Mouse (Mus musculus): Measurements from ENCODE around the gene Chn2. TPM values are rescaled to one million over a fixed set of nuclear protein-coding genes. Genes with fewer than 3 reads are reported as not detected.

Gene Chn2
- total and polyA plus RNA-seq, 3 experiments, result not detected

GRCm38 (mm10) chr6:54158317-54158716 is 119.0 kb downstream of the Chn2 start (continued):
- TF ChIP-seq MYC (IDR thresholded peaks at IDR 0.05; ENCODE audit: low read depth, low read length) (no peak), CHD1 (IDR thresholded peaks at IDR 0.05; ENCODE audit: low read depth, low read length) (no peak), SIN3A (IDR thresholded peaks at IDR 0.05; ENCODE audit: low read length) (no peak), MAFK (IDR thresholded peaks at IDR 0.05; ENCODE audit: borderline replicate concordance, low read depth, low read length) (no peak), RCOR1 (IDR thresholded peaks at IDR 0.05; ENCODE audit: low read depth, low read length) (no peak), POLR2AphosphoS5 (IDR thresholded peaks at IDR 0.05; ENCODE audit: borderline replicate concordance, low read depth, low read length) (no peak)

GRCm38 (mm10) chr6:54160677-54161076 is 121.3 kb downstream of the Chn2 start:
- no peak for TF ChIP-seq TBP (IDR thresholded peaks at IDR 0.05; ENCODE audit: low read depth, low read length)
- no peak for TF ChIP-seq POLR2A (IDR thresholded peaks at IDR 0.05; ENCODE audit: control insufficient read depth in 1 of 2, insufficient read depth in 1 of 2, low read depth in 1 of 2, low read length in 2 of 2, poor library complexity in 1 of 2)
- TF ChIP-seq ZKSCAN1 (IDR thresholded peaks at IDR 0.05; ENCODE audit: low read depth, low read length), result no peak
- TF ChIP-seq NRF1 (IDR thresholded peaks at IDR 0.05; ENCODE audit: insufficient read depth, low read depth, low read length, poor library complexity, severe bottlenecking), result no peak
- TF ChIP-seq MXI1 (IDR thresholded peaks at IDR 0.05; ENCODE audit: low read depth, low read length), result no peak
- TF ChIP-seq CTCF (IDR thresholded peaks at IDR 0.05 in 2 of 3, conservative IDR thresholded peaks at IDR 0.05 in 1 of 3; ENCODE audit: control insufficient read depth in 1 of 3, insufficient read depth in 1 of 3, low read depth in 2 of 3, low read length in 3 of 3, poor library complexity in 1 of 3, severe bottlenecking in 1 of 3), result no peak
- TF ChIP-seq EP300 (IDR thresholded peaks at IDR 0.05; ENCODE audit: low read depth in 1 of 2, low read length in 2 of 2), result no peak
- H3K9ac ChIP-seq (ENCODE audit: control insufficient read depth, low read depth, low read length, poor library complexity, severe bottlenecking), result no peak overlapping the region
- no peaks in the 10 kb centered on the region for H3K27me3 ChIP-seq (ENCODE audit: control insufficient read depth in 1 of 2, insufficient read depth in 2 of 2, low read length in 2 of 2)
- no peak overlapping the region for H3K4me3 ChIP-seq (ENCODE audit: control insufficient read depth in 1 of 2, insufficient read depth in 1 of 2, low read depth in 2 of 2, low read length in 2 of 2)
- DNase-seq (ENCODE audit: low read depth, low spot score), result no peak
- no peak overlapping the region for H3K27ac ChIP-seq (ENCODE audit: control insufficient read depth, low read depth, low read length)
- H3K79me2 ChIP-seq (ENCODE audit: control insufficient read depth, insufficient read depth, low read length, poor library complexity), result no peaks in the 10 kb centered on the region
- no peaks in the 10 kb centered on the region for H3K9me3 ChIP-seq (replicated peaks; ENCODE audit: insufficient read depth, low read length)
- H3K36me3 ChIP-seq (ENCODE audit: control insufficient read depth in 1 of 2, insufficient read depth in 2 of 2, low read length in 2 of 2), result no peaks in the 10 kb centered on the region
- H3K4me1 ChIP-seq (ENCODE audit: control insufficient read depth in 1 of 2, insufficient read depth in 2 of 2, low read length in 2 of 2), result no peaks in the 10 kb centered on the region

GRCm38 (mm10) chr6:54161246-54161645 is 121.9 kb downstream of the Chn2 start:
- no peak for DNase-seq (ENCODE audit: low read depth, low spot score)
- Histone ChIP-seq H3K9ac (ENCODE audit: control insufficient read depth, low read depth, low read length, poor library complexity, severe bottlenecking) (no peak overlapping the region), H3K27me3 (ENCODE audit: control insufficient read depth in 1 of 2, insufficient read depth in 2 of 2, low read length in 2 of 2) (no peaks in the 10 kb centered on the region), H3K4me3 (ENCODE audit: control insufficient read depth in 1 of 2, insufficient read depth in 1 of 2, low read depth in 2 of 2, low read length in 2 of 2) (no peak overlapping the region), H3K36me3 (ENCODE audit: control insufficient read depth in 1 of 2, insufficient read depth in 2 of 2, low read length in 2 of 2) (no peaks in the 10 kb centered on the region), H3K27ac (ENCODE audit: control insufficient read depth, low read depth, low read length) (no peak overlapping the region), H3K79me2 (ENCODE audit: control insufficient read depth, insufficient read depth, low read length, poor library complexity) (no peaks in the 10 kb centered on the region), H3K4me1 (ENCODE audit: control insufficient read depth in 1 of 2, insufficient read depth in 2 of 2, low read length in 2 of 2) (no peaks in the 10 kb centered on the region), H3K9me3 (replicated peaks; ENCODE audit: insufficient read depth, low read length) (no peaks in the 10 kb centered on the region)
- TF ChIP-seq POLR2AphosphoS2 (IDR thresholded peaks at IDR 0.05; ENCODE audit: low read length) (no peak), ZKSCAN1 (IDR thresholded peaks at IDR 0.05; ENCODE audit: low read depth, low read length) (no peak), ZMIZ1 (IDR thresholded peaks at IDR 0.05; ENCODE audit: low read depth, low read length) (no peak), MYB (IDR thresholded peaks at IDR 0.05; ENCODE audit: low read depth, low read length) (no peak), TAL1 (IDR thresholded peaks at IDR 0.05; ENCODE audit: low read length) (no peak), SMC3 (IDR thresholded peaks at IDR 0.05; ENCODE audit: low read depth, low read length) (no peak), USF2 (IDR thresholded peaks at IDR 0.05; ENCODE audit: borderline replicate concordance in 1 of 2, insufficient read depth in 1 of 2, low read depth in 1 of 2, low read length in 2 of 2) (no peak), JUND (IDR thresholded peaks at IDR 0.05; ENCODE audit: low read depth, low read length) (no peak)
